Mouse (Mus musculus) ES-Bruce4 (cell line): ENCODE measurements at regions not wholly inside any gene's neighbourhood (a gene's known extent, or its start where the extent isn't known, plus 50 kb on each side); places are given as distances from the start of the nearest gene placed in this dataset.

Experiments used
- CTCF ChIP-seq: IDR thresholded peaks from one replicate; pipeline ENCODE4 v1.8.1; 2011; ENCODE audit warnings: low read depth, low read length
- POLR2A ChIP-seq: IDR thresholded peaks from one replicate; pipeline ENCODE4 v1.8.1; 2011; ENCODE audit warnings: low read length; ENCODE audit not compliant: insufficient read depth

GRCm38 (mm10) chr11:31555042-31555441 is 116.6 kb downstream of the Bod1 start:
- TF ChIP-seq CTCF (no peak), POLR2A (no peak)
